Mouse (Mus musculus) limb, embryonic 12.5 days (tissue): ENCODE measurements around the gene Ints7. TPM values are rescaled to one million over a fixed set of nuclear protein-coding genes. Genes with fewer than 3 reads are reported as not detected.

Experiments
- ATAC-seq: fragments of 200-750 bp; cut with Nextera tagmentation; 2 replicates; pipeline ENCODE4 v1.8.0; 2017; ENCODE audit warnings: low read depth, moderate TSS enrichment; ENCODE audit not compliant: insufficient number of reproducible peaks, insufficient read depth, low FRiP score, low TSS enrichment
- H3K27ac ChIP-seq: fragments of 300-500 bp; sonication (generic); 2 replicates; pipeline ENCODE4 v1.5.1; 2016; ENCODE audit warnings: mild to moderate bottlenecking, moderate library complexity
- H3K27me3 ChIP-seq: fragments of 300-500 bp; sonication (generic); 2 replicates; pipeline ENCODE4 v1.6.1; 2016; ENCODE audit warnings: mild to moderate bottlenecking, moderate library complexity
- H3K36me3 ChIP-seq: fragments of 300-500 bp; sonication (generic); 2 replicates; pipeline ENCODE4 v1.6.1; 2016; ENCODE audit warnings: mild to moderate bottlenecking, moderate library complexity
- H3K4me1 ChIP-seq: fragments of 300-500 bp; sonication (generic); replicated peaks from 2 replicates; pipeline ENCODE4 v1.6.1; 2016
- H3K4me2 ChIP-seq: fragments of 300-500 bp; sonication (generic); 2 replicates; pipeline ENCODE4 v1.6.1; 2016; ENCODE audit warnings: mild to moderate bottlenecking, moderate library complexity
- H3K4me3 ChIP-seq: fragments of 300-500 bp; sonication (generic); replicated peaks from 2 replicates; pipeline ENCODE4 v1.5.1; 2016; ENCODE audit warnings: mild to moderate bottlenecking
- H3K9ac ChIP-seq: fragments of 300-500 bp; sonication (generic); replicated peaks from 2 replicates; pipeline ENCODE4 v1.6.1; 2016; ENCODE audit warnings: mild to moderate bottlenecking, moderate library complexity
- H3K9me3 ChIP-seq: fragments of 300-500 bp; sonication (generic); 2 replicates; pipeline ENCODE4 v1.6.1; 2016; ENCODE audit warnings: mild to moderate bottlenecking, moderate library complexity
- WGBS: fragments of 180-500 bp; shearing (Covaris S2); methylation state at CpG from one replicate; pipeline ENCODE4 v1.1.7; 2016; 5-methylcytosine and 5-hydroxymethylcytosine counted together
- polyA plus RNA-seq: library from polyadenylated mRNA; unstranded; fragments of >200 nt; fragmentation: Nextera tagmentation; extraction: Ambion mirVana; gene quantifications from 2 replicates; pipeline ENCODE4 v1.2.1, GENCODE M21; 2016

The Ints7 gene
- polyA plus RNA-seq, 1 experiment from 2014 or later = 83.1 TPM

DNA sequence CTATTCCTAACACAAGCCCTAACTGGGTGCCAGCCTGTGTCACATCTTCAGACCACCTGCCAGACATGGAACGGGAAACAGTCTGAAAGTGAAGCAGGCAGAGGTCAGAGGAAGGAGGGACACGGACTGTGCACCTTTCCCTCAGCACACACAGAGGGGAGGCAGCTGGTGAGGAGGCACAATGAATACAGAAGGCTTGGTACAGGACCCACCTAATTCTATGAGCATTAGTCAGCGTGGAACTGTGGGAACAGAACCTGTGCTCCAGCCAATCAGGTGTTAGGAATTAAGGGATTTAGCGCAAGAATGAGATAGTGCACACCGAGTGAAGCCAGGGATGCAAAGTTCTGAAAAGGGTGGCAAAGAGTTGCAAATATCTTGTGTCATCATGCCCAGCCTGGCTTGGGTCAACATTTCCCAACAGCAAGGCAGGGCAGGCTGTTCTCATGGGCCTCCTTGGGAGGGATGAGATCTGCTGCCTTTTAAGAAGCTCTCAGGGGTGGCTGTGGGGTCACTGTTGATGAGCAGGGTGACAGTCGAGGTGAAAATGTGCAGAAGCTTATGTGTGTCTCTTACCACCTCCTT lies 57.2 kb downstream of the Ints7 start:
- H3K9me3 ChIP-seq = no peaks in the 10 kb centered on the region
- H3K27me3 ChIP-seq = no peaks in the 10 kb centered on the region
- no peak overlapping the region for H3K4me2 ChIP-seq
- peaks cover 8% of the 10 kb centered on the region for H3K4me1 ChIP-seq
- H3K27ac ChIP-seq = no peak overlapping the region
- no peak overlapping the region for H3K9ac ChIP-seq
- 74% methylated on average over 6 of the region's 6 CpGs for WGBS
- ATAC-seq = no peak
- H3K4me3 ChIP-seq = no peak overlapping the region
- H3K36me3 ChIP-seq = no peaks in the 10 kb centered on the region

- Histone ChIP-seq H3K4me1 (peaks cover 3% of the 10 kb centered on the region; the same call in 1 of the 2 replicates), H3K4me3 (no peak overlapping the region), H3K9me3 (no peaks in the 10 kb centered on the region), H3K27me3 (no peaks in the 10 kb centered on the region), H3K27ac (no peak overlapping the region), H3K9ac (no peak overlapping the region), H3K4me2 (no peak overlapping the region), H3K36me3 (no peaks in the 10 kb centered on the region)
- no peak for ATAC-seq
- WGBS = 82% methylated on average over 2 of the region's 2 CpGs
These were observed 58.7 kb downstream of the Ints7 start for GRCm38 (mm10) chr1:191634116-191634515.

DNA sequence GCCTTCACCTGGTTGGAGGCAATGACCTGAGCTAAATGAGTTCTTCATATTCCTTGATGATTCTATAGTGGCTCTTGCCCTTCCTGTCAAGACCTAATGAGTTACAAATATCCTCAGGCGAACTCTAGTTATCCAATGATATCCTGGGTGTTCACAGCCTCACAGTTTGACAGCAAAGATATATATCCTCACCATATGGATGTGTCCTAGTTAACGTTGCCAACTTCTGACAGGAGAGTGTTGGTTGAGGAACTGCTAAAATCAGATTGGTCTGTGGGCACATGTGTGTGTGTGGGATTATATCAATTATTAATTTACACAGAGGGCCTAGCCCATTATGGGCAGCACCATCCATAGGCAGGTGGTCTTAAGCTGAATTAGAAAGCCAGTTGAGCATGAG lies 63.0 kb downstream of the Ints7 start:
- Histone ChIP-seq H3K4me3 (no peak overlapping the region), H3K9ac (no peak overlapping the region), H3K9me3 (no peaks in the 10 kb centered on the region), H3K27me3 (no peaks in the 10 kb centered on the region), H3K4me1 (0 out of 2 replicates have a peak, but pooled peaks cover 5% of the 10 kb centered on the region), H3K4me2 (no peak overlapping the region), H3K36me3 (no peaks in the 10 kb centered on the region), H3K27ac (no peak overlapping the region)
- WGBS = 74% methylated on average over 2 of the region's 2 CpGs
- no peak for ATAC-seq

DNA sequence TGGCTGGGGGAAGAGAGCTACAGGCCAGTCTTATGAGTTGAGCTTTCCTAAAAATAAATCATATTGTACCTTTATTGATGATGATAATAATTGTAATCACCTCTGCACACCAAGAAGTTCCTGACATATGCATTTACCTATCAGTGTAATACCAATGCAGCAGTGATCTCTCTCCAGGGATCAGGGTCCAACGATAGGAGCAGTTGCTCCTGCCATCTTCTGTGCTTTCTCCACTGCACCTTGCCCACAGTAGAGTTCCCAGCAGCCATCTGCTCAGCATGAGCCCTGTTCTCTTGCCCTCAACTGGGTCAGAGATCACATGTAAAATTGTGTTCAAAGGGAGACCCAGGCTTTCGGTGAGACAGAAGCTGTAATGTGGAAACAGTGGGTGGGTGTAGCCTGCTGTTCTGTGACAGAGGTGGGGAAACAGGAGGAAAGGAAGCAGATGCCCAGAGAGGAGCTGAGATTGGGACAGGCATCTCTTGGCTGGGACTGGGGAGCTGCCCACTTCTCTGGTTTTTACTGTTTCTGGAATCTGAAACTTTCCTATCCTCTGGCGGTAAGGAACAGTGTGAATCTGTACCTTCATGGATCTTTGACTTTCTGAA lies 63.9 kb downstream of the Ints7 start:
- 0 out of 2 replicates have a peak, but pooled peaks cover 5% of the 10 kb centered on the region for H3K4me1 ChIP-seq
- H3K27me3 ChIP-seq = no peaks in the 10 kb centered on the region
- no peak overlapping the region for H3K4me3 ChIP-seq
- H3K9me3 ChIP-seq = no peaks in the 10 kb centered on the region
- no peak overlapping the region for H3K9ac ChIP-seq
- no peak for ATAC-seq
- no peaks in the 10 kb centered on the region for H3K36me3 ChIP-seq
- 71% methylated on average over 3 of the region's 3 CpGs for WGBS
- no peak overlapping the region for H3K4me2 ChIP-seq
- no peak overlapping the region for H3K27ac ChIP-seq

- 66% methylated on average over 2 of the region's 2 CpGs for WGBS
- ATAC-seq = no peak
- Histone ChIP-seq H3K36me3 (no peaks in the 10 kb centered on the region), H3K4me2 (no peak overlapping the region), H3K9ac (no peak overlapping the region), H3K4me1 (0 out of 2 replicates have a peak, but pooled peaks cover 8% of the 10 kb centered on the region), H3K27me3 (no peaks in the 10 kb centered on the region), H3K9me3 (no peaks in the 10 kb centered on the region), H3K27ac (no peak overlapping the region), H3K4me3 (no peak overlapping the region)
These were observed 64.7 kb downstream of the Ints7 start for GRCm38 (mm10) chr1:191640146-191640545.

GRCm38 (mm10) chr1:191640848-191641247 lies 65.4 kb downstream of the Ints7 start:
- Histone ChIP-seq H3K4me3 (no peak overlapping the region), H3K27ac (no peak overlapping the region), H3K4me1 (0 out of 2 replicates have a peak, but pooled peaks cover 8% of the 10 kb centered on the region), H3K9me3 (no peaks in the 10 kb centered on the region), H3K9ac (no peak overlapping the region), H3K4me2 (no peak overlapping the region), H3K27me3 (no peaks in the 10 kb centered on the region), H3K36me3 (no peaks in the 10 kb centered on the region)
- WGBS = 78% methylated on average over 3 of the region's 3 CpGs
- ATAC-seq = no peak

GRCm38 (mm10) chr1:191641438-191641837 lies 66.0 kb downstream of the Ints7 start:
- Histone ChIP-seq H3K36me3 (no peaks in the 10 kb centered on the region), H3K4me1 (peaks cover 8% of the 10 kb centered on the region; the same call in 1 of the 2 replicates), H3K27me3 (no peaks in the 10 kb centered on the region), H3K9ac (no peak overlapping the region), H3K27ac (no peak overlapping the region), H3K4me2 (no peak overlapping the region), H3K4me3 (no peak overlapping the region), H3K9me3 (no peaks in the 10 kb centered on the region)
- WGBS = 21% methylated on average over 2 of the region's 2 CpGs
- ATAC-seq = no peak

DNA sequence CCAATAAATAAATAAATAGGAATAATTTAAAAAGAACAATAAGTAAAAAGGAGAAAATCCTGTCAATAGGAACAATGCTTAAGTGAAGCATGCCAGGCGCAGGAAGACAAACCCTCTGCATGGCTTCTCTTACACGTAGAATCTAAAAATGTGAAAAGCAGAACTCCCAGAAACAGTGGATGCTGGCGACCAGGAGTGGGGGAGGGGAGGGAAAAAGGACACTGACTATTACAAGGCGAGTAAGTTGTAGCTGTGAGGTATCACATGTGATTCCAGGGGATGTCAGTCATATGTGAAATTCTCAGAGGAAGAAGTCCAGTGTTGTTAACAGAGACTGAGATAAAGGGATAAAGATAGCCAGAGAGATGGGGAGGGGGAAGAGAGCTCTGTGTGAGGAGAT lies 67.5 kb downstream of the Ints7 start:
- Histone ChIP-seq H3K4me3 (no peak overlapping the region), H3K9me3 (no peaks in the 10 kb centered on the region), H3K4me1 (peaks cover 8% of the 10 kb centered on the region; the same call in 1 of the 2 replicates), H3K27ac (no peak overlapping the region), H3K4me2 (no peak overlapping the region), H3K27me3 (no peaks in the 10 kb centered on the region), H3K36me3 (no peaks in the 10 kb centered on the region), H3K9ac (no peak overlapping the region)
- ATAC-seq = no peak
- WGBS = 57% methylated on average over 4 of the region's 4 CpGs

- Histone ChIP-seq H3K9me3 (no peaks in the 10 kb centered on the region), H3K27me3 (0 out of 2 replicates have a peak, but pooled peaks cover 3% of the 10 kb centered on the region), H3K36me3 (no peaks in the 10 kb centered on the region), H3K4me2 (no peak overlapping the region), H3K27ac (no peak overlapping the region), H3K9ac (no peak overlapping the region), H3K4me1 (peaks cover 8% of the 10 kb centered on the region; the same call in 1 of the 2 replicates), H3K4me3 (no peak overlapping the region)
- no peak for ATAC-seq
- 65% methylated on average over 8 of the region's 8 CpGs for WGBS
These were observed 70.5 kb downstream of the Ints7 start for GRCm38 (mm10) chr1:191645921-191646320.

DNA sequence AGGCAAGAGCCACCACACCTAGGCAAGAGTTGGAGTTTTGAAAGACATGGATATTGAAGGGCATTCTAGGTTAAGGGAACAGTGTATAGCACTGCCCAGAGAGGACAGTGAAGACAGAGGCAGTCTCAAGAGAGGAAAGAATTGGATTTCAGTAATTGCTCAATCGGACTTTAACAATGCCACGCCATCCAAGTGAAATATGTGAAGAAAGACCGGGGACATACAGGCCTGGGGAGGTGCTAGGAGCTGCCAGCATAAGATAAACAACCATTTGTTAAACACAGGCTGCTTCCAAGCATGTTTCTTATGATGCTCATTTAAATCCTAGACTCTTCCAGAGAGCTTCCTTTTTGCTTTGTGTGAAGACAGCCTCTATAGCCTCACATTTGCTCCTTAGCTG lies 72.2 kb downstream of the Ints7 start:
- Histone ChIP-seq H3K27me3 (0 out of 2 replicates have a peak, but pooled peaks cover 3% of the 10 kb centered on the region), H3K9ac (no peak overlapping the region), H3K4me3 (no peak overlapping the region), H3K9me3 (no peaks in the 10 kb centered on the region), H3K27ac (no peak overlapping the region), H3K4me2 (no peak overlapping the region), H3K4me1 (peaks cover 3% of the 10 kb centered on the region; the same call in 1 of the 2 replicates), H3K36me3 (no peaks in the 10 kb centered on the region)
- no peak for ATAC-seq
- 77% methylated on average over 3 of the region's 3 CpGs for WGBS

DNA sequence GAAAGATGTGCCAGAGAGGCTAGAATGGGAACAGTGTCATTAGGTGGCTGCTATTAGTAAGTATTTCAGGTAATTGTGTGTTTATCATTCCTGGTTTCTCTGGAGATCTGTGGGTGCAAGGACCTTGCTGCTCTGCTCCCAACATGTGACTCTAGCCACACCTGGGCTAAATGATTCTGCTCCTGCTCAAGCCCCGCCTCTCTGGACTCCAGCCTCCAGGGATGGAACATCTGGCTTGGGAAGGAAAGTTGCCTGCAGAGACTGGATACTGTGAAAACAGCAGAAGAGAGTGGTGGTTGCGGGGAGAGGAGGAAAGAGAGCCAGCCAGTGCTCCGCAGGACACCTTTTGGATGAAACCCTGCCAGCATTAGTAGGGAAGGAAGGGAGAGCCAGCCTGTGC lies 84.0 kb downstream of the Ints7 start:
- H3K36me3 ChIP-seq = no peaks in the 10 kb centered on the region
- peaks cover 18% of the 10 kb centered on the region for H3K4me1 ChIP-seq
- no peak overlapping the region for H3K4me3 ChIP-seq
- H3K4me2 ChIP-seq = no peak overlapping the region
- H3K9ac ChIP-seq = no peak overlapping the region
- no peak overlapping the region for H3K27ac ChIP-seq
- 57% methylated on average over 3 of the region's 3 CpGs for WGBS
- ATAC-seq = no peak
- H3K27me3 ChIP-seq = no peaks in the 10 kb centered on the region
- H3K9me3 ChIP-seq = no peaks in the 10 kb centered on the region
